In the genomic region with DNA sequence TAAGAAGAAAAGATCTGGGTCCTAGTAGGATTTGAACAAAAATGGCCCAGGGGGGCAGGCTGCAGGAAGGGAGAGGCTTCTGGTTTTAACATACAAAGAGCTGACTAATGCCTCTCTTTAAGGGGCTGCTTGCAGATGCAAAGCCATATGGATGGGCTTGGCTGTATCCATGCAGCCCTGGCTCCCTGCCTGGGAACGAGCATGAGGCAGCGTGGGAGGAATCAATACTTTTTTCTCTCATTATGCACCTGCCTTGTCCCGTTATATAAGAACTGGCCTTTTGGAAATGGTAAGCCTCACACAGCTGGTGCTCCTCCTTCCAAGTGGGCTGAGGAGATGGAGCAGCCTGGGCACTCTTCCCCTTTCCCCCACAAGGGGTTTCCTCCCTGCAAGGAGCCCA, we compare ENCODE assay signal across 10 mouse cellular contexts.
DNase-seq lines count a peak whose midpoint lies in the region; ATAC-seq and TF ChIP-seq lines count a peak whose summit lies in the region.
"Had no signal": no experiment of that assay in that cellular context is flagged by ENCODE, and none has a peak within 500 bp of the region (broad histone marks: within the 10 kb centered on the region; RNA-seq: fewer than 3 reads in every experiment).

No protein-coding gene starts in this region.

- ATAC-seq in erythroblast, adult 5-6 weeks (replicated peaks; ENCODE audit: low FRiP score, poor library complexity, severe bottlenecking): no peak
- ATAC-seq: activated CD4-positive, CD25-positive, alpha-beta regulatory T cell, adult 4 months had no signal

- DNase-seq in brain, embryonic 14.5 days (ENCODE audit: low read depth): peak; percentile 86
- DNase-seq in cerebellum, adult 9-11 months: peak; percentile 67
- DNase-seq in layer of hippocampus, adult 8-10 months (ENCODE audit: low spot score in 2 of 2): peak; percentile 94 to 95
- DNase-seq in left cerebral cortex, postnatal 25 days (ENCODE audit: low spot score in 2 of 2): peak; percentile 81 to 96
- DNase-seq in lung, postnatal 4 days: no peak
- DNase-seq in lung, postnatal 36 days: no peak
- DNase-seq in heart, postnatal 25 days (ENCODE audit: low spot score): no peak
- DNase-seq: lung, embryonic 14.5 days had no signal

- intact Hi-C loops in left cerebral cortex, postnatal 25 days (cut with DNase I): loop anchor here (2.0 kb wide), 1 partner anchor 268 kb away; no protein-coding TSS in a partner anchor
- intact Hi-C loops in heart, postnatal 25 days (cut with DNase I): no loop called here

- TF ChIP-seq CTCF in brain, embryonic 14.5 days (IDR thresholded peaks at IDR 0.05; ENCODE audit: borderline replicate concordance, extremely low read depth, insufficient read depth, insufficient read length): no peak

- TF ChIP-seq POLR2A in brain, embryonic 14.5 days (IDR thresholded peaks at IDR 0.05; ENCODE audit: borderline replicate concordance, extremely low read depth, insufficient read depth, insufficient read length, poor library complexity, severe bottlenecking): no peak

Comparison
In these comparisons a context has a peak if more than half of its experiments do, and no peak if none do; other contexts are left out.
1. DNase-seq: peak in brain, embryonic 14.5 days (single experiment), cerebellum, adult 9-11 months (single experiment), layer of hippocampus, adult 8-10 months (2 of 2) and left cerebral cortex, postnatal 25 days (2 of 2); none in lung, postnatal 4 days (0 of 2), lung, postnatal 36 days (single experiment) and heart, postnatal 25 days (single experiment).